Mouse (Mus musculus): ENCODE measurements around the gene Polr1c. TPM values are rescaled to one million over a fixed set of nuclear protein-coding genes. Genes with fewer than 3 reads are reported as not detected.

The Polr1c gene
- polyA plus RNA-seq (2014; fragmentation: Nextera tagmentation; extraction: Ambion mirVana): 100 and 113 TPM in 2 replicates

DNA sequence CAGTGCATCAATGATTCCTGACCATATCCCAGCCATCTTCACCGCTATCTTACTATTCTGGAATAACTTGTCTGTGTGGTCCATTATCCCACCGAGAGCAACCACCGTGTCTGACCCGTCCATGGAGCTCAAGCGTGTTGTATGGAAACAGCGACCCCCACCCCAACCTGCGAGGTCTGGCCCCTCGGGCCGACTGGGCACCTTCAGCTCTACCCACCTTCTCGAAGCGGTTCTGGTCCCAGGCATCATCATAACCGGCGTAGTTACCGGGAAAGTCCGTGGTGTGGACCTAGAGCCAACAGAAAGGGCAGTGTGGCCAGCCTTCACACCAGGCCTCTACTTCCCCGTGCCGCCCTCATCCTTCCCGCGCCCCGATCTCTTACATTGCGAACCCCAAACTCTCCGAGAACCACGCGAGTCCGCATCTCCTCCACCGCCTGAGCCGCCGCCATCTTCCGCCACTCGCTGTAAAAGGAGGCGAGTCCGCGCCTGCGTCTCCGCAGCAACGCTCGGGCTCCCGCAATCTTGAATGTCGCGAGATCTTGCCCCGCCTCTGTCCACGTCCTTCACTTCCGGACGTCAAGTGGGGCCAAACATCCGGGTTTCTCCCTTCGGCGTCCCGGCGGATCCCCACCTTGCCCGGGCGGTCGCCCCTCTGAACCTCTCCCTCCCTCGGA, at the start of gene Polr1c, which contains the start of gene Yipf3:
TSS of gene Polr1c (minus strand) at position 543 of the 677 bp plus-strand sequence.
TSS of gene Yipf3 (plus strand) at position 569 of the 677 bp plus-strand sequence.
- peak within 1 kb of the TSS; percentile 93 for H3K9ac ChIP-seq (ENCODE audit: low read depth, low read length)
- DNase-seq (ENCODE audit: low spot score): peak; percentile 96
- H3K4me3 ChIP-seq (ENCODE audit: low read depth, low read length): peak within 1 kb of the TSS; percentile 97
- H3K36me3 ChIP-seq (ENCODE audit: control insufficient read depth, insufficient read depth, low read length): peaks cover 26% of the 10 kb centered on the region
- H3K4me1 ChIP-seq (replicated peaks; ENCODE audit: control insufficient read depth, insufficient read depth, low read length): peaks cover 7% of the 10 kb centered on the region
- WGBS: under 1% methylated on average over 53 of the region's 53 CpGs
- no peaks in the 10 kb centered on the region for H3K27me3 ChIP-seq (ENCODE audit: control insufficient read depth, insufficient read depth, low read length)
- peak within 1 kb of the TSS; percentile 58 for H3K4me2 ChIP-seq (replicated peaks; ENCODE audit: low read depth, low read length)
- no peaks in the 10 kb centered on the region for H3K9me3 ChIP-seq (ENCODE audit: control insufficient read depth, low read length)
- ATAC-seq (ENCODE audit: low FRiP score): peak; percentile 90
- peak within 1 kb of the TSS; percentile 78 for H3K27ac ChIP-seq (ENCODE audit: low read depth, low read length)

DNA sequence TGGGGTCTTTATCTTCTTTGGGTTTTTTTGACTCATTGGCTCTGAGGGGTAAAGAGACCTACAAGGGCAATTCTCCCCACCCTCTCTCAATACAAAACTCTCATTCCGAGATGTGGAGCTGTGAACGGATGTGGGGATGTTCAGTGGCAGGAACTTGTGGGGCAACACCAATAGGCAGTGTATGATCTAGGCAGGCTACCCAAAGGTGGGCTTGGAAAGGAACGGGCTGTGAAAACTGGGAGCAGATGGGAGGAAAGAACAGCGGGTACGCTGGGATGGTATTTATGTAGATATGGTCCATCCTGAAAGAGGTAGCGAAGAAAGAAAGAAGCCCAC, 49.1 kb upstream of the Polr1c start:
- H3K27me3 ChIP-seq (ENCODE audit: control insufficient read depth, insufficient read depth, low read length): peaks cover 40% of the 10 kb centered on the region
- peak overlapping the region; percentile 60 for H3K4me3 ChIP-seq (ENCODE audit: low read depth, low read length)
- H3K9ac ChIP-seq (ENCODE audit: low read depth, low read length): peak overlapping the region; percentile 58; the same call in 1 of the 2 replicates
- no peak overlapping the region for H3K27ac ChIP-seq (ENCODE audit: low read depth, low read length)
- no peaks in the 10 kb centered on the region for H3K9me3 ChIP-seq (ENCODE audit: control insufficient read depth, low read length)
- H3K4me2 ChIP-seq (replicated peaks; ENCODE audit: low read depth, low read length): peak overlapping the region; percentile 100
- H3K4me1 ChIP-seq (replicated peaks; ENCODE audit: control insufficient read depth, insufficient read depth, low read length): peaks cover 12% of the 10 kb centered on the region; the same call in 1 of the 2 replicates
- ATAC-seq (ENCODE audit: low FRiP score) (no peak), DNase-seq (ENCODE audit: low spot score) (no peak)
- H3K36me3 ChIP-seq (ENCODE audit: control insufficient read depth, insufficient read depth, low read length): no peaks in the 10 kb centered on the region
- 9% methylated on average over 6 of the region's 6 CpGs for WGBS

DNA sequence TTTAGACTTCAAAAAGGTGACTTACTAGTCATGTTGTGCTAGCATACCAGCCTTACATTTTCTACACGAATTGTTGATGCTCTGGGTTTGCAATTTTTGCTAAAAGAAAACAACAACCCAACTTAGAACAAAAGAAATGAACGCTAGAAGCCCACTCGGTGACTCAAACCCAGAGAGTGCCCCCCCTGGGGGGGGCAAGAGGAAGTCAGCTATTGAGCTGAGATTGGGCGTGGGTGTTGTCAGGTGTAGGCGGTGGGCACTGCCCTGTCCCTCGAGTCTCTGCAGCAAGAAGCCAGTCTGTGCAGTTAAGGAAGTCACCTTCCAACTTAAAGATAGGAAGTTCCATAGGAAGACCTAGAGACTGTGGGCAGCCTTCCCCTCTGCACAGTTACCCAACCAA, 48.7 kb upstream of the Polr1c start:
- no peak for DNase-seq (ENCODE audit: low spot score)
- Histone ChIP-seq H3K9me3 (ENCODE audit: control insufficient read depth, low read length) (no peaks in the 10 kb centered on the region), H3K27ac (ENCODE audit: low read depth, low read length) (no peak overlapping the region), H3K4me2 (replicated peaks; ENCODE audit: low read depth, low read length) (no peak overlapping the region), H3K27me3 (ENCODE audit: control insufficient read depth, insufficient read depth, low read length) (peaks cover 40% of the 10 kb centered on the region), H3K4me3 (ENCODE audit: low read depth, low read length) (no peak overlapping the region), H3K36me3 (ENCODE audit: control insufficient read depth, insufficient read depth, low read length) (no peaks in the 10 kb centered on the region), H3K9ac (ENCODE audit: low read depth, low read length) (no peak overlapping the region), H3K4me1 (replicated peaks; ENCODE audit: control insufficient read depth, insufficient read depth, low read length) (peaks cover 12% of the 10 kb centered on the region; the same call in 1 of the 2 replicates)
- no peak for ATAC-seq (ENCODE audit: low FRiP score)
- 50% methylated on average over 6 of the region's 6 CpGs for WGBS

DNA sequence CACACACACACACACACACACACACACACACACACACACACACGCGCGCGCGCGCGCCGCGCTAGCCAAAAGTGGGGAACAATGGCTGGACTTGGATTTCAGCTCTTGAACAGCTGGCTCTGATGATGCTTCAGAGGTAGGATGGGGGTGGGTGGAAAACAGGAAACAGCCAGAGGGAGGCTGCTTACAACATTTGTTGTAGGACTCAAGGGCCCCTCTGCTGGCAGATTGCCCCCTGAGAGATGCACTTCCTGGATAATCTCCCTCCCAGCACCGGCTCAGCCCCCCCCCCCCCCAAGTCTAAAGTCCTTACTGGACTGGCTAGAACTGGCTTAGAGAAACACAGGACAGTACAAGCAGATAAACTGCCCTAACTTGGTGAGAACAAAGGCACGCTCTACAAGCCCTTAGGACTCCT, 39.8 kb upstream of the Polr1c start:
- H3K36me3 ChIP-seq (ENCODE audit: control insufficient read depth, insufficient read depth, low read length): no peaks in the 10 kb centered on the region
- ATAC-seq (ENCODE audit: low FRiP score) (no peak), DNase-seq (ENCODE audit: low spot score) (peak; percentile 18)
- H3K9ac ChIP-seq (ENCODE audit: low read depth, low read length): no peak overlapping the region
- no peaks in the 10 kb centered on the region for H3K27me3 ChIP-seq (ENCODE audit: control insufficient read depth, insufficient read depth, low read length)
- no peak overlapping the region for H3K4me3 ChIP-seq (ENCODE audit: low read depth, low read length)
- WGBS: 52% methylated on average over 11 of the region's 11 CpGs
- no peak overlapping the region for H3K4me2 ChIP-seq (replicated peaks; ENCODE audit: low read depth, low read length)
- no peaks in the 10 kb centered on the region for H3K4me1 ChIP-seq (replicated peaks; ENCODE audit: control insufficient read depth, insufficient read depth, low read length)
- no peak overlapping the region for H3K27ac ChIP-seq (ENCODE audit: low read depth, low read length)
- H3K9me3 ChIP-seq (ENCODE audit: control insufficient read depth, low read length): no peaks in the 10 kb centered on the region

DNA sequence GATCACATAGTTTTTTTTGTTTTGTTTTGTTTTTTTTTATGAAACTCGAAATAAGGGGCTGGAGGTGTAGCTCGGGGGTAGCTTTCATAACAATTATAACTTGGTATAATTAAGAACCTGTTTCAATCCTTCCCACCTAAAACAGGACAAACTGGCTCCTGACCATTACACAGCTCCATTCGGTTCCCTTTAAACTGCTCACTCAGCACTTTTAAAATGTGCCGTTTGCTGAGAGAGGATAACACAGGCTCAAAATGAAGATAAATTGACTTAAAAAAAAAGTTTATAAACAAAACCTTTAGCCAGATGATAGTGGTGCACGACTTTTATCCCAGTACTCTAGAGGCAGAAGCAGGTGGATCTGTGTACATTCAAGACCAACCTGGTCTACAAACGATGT, 37.6 kb upstream of the Polr1c start:
- no peak overlapping the region for H3K4me3 ChIP-seq (ENCODE audit: low read depth, low read length)

DNA sequence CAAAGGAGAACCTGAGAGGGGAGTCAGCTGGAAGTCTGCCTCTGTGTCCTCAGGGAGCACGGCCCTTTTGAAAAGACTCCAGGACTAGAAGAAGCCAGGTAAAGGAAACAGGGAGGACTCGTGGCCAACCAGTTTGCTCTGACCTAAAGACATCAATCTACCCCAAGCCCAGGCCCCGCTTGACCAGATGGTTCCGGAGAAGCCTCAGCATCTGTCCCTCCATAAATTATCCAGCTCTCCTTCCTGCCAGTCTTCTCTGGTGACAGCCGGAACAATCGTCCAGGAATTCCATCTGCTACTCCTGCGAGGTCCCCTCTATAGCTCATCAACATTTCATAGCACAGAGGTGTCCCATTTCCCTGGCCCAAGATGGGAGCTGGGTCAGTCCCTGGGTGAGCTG, 36.8 kb upstream of the Polr1c start:
- DNase-seq (ENCODE audit: low spot score) (peak; percentile 16), ATAC-seq (ENCODE audit: low FRiP score) (no peak)
- Histone ChIP-seq H3K27ac (ENCODE audit: low read depth, low read length) (no peak overlapping the region), H3K9ac (ENCODE audit: low read depth, low read length) (no peak overlapping the region), H3K27me3 (ENCODE audit: control insufficient read depth, insufficient read depth, low read length) (no peaks in the 10 kb centered on the region), H3K4me3 (ENCODE audit: low read depth, low read length) (no peak overlapping the region), H3K9me3 (ENCODE audit: control insufficient read depth, low read length) (no peaks in the 10 kb centered on the region), H3K4me2 (replicated peaks; ENCODE audit: low read depth, low read length) (no peak overlapping the region), H3K4me1 (replicated peaks; ENCODE audit: control insufficient read depth, insufficient read depth, low read length) (0 out of 2 replicates have a peak, but pooled peaks cover 2% of the 10 kb centered on the region), H3K36me3 (ENCODE audit: control insufficient read depth, insufficient read depth, low read length) (no peaks in the 10 kb centered on the region)
- 41% methylated on average over 7 of the region's 7 CpGs for WGBS

More for the DNA sequence above, 37.6 kb upstream of the Polr1c start:
- H3K9me3 ChIP-seq (ENCODE audit: control insufficient read depth, low read length): no peaks in the 10 kb centered on the region
- H3K9ac ChIP-seq (ENCODE audit: low read depth, low read length): no peak overlapping the region
- WGBS: 77% methylated on average over 6 of the region's 6 CpGs
- 0 out of 2 replicates have a peak, but pooled peaks cover 2% of the 10 kb centered on the region for H3K4me1 ChIP-seq (replicated peaks; ENCODE audit: control insufficient read depth, insufficient read depth, low read length)
- no peak for DNase-seq (ENCODE audit: low spot score)
- ATAC-seq (ENCODE audit: low FRiP score): no peak
- no peaks in the 10 kb centered on the region for H3K27me3 ChIP-seq (ENCODE audit: control insufficient read depth, insufficient read depth, low read length)
- no peaks in the 10 kb centered on the region for H3K36me3 ChIP-seq (ENCODE audit: control insufficient read depth, insufficient read depth, low read length)
- no peak overlapping the region for H3K4me2 ChIP-seq (replicated peaks; ENCODE audit: low read depth, low read length)
- H3K27ac ChIP-seq (ENCODE audit: low read depth, low read length): no peak overlapping the region

DNA sequence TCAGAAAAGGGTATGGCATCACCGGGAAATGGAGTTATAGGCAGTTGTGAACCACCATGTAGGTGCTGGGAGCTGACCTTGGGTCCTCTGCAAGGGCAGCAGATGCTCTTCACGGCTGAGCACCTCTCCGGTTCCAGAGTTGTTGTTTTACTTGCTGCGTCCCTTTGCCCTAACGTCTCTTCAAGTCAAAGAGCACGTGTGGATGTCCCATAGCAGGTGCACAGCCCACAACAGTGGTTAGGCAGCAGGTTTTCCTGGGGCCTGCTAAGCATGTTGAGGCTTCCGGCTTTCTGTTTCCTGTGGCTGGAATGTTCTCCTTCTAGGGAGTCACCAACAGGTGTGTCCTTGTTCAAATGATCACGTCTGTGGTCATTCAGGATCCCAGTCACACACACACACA, 36.1 kb upstream of the Polr1c start:
- H3K4me2 ChIP-seq (replicated peaks; ENCODE audit: low read depth, low read length): no peak overlapping the region
- no peaks in the 10 kb centered on the region for H3K9me3 ChIP-seq (ENCODE audit: control insufficient read depth, low read length)
- H3K27ac ChIP-seq (ENCODE audit: low read depth, low read length): no peak overlapping the region
- no peak overlapping the region for H3K9ac ChIP-seq (ENCODE audit: low read depth, low read length)
- no peak overlapping the region for H3K4me3 ChIP-seq (ENCODE audit: low read depth, low read length)
- H3K27me3 ChIP-seq (ENCODE audit: control insufficient read depth, insufficient read depth, low read length): no peaks in the 10 kb centered on the region
- H3K4me1 ChIP-seq (replicated peaks; ENCODE audit: control insufficient read depth, insufficient read depth, low read length): 0 out of 2 replicates have a peak, but pooled peaks cover 2% of the 10 kb centered on the region
- no peaks in the 10 kb centered on the region for H3K36me3 ChIP-seq (ENCODE audit: control insufficient read depth, insufficient read depth, low read length)
- ATAC-seq (ENCODE audit: low FRiP score) (no peak), DNase-seq (ENCODE audit: low spot score) (no peak)
- 83% methylated on average over 8 of the region's 8 CpGs for WGBS

DNA sequence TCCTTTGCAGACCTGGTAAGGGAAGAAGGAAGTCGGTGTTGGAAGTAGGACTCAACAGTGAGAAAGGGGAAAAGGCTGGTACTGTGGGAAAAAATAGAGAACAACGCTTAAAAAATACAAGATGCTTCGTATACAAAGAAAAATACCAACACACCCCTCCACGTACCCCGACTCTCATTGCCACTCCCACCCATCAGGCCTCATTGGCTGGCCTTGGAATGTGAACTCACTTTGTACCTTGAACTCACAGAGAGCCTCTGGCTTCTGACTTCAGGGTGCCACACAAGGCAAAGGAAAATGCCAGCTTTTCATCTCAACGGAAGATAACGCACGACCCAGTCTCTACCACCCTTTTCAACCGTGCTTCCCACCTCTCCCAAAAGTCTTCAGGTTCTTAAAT, 35.3 kb upstream of the Polr1c start:
- WGBS: 25% methylated on average over 9 of the region's 9 CpGs
- Histone ChIP-seq H3K4me3 (ENCODE audit: low read depth, low read length) (peak overlapping the region; percentile 79), H3K4me2 (replicated peaks; ENCODE audit: low read depth, low read length) (peak overlapping the region; percentile 93), H3K9me3 (ENCODE audit: control insufficient read depth, low read length) (no peaks in the 10 kb centered on the region), H3K36me3 (ENCODE audit: control insufficient read depth, insufficient read depth, low read length) (no peaks in the 10 kb centered on the region), H3K4me1 (replicated peaks; ENCODE audit: control insufficient read depth, insufficient read depth, low read length) (0 out of 2 replicates have a peak, but pooled peaks cover 2% of the 10 kb centered on the region), H3K27me3 (ENCODE audit: control insufficient read depth, insufficient read depth, low read length) (no peaks in the 10 kb centered on the region), H3K27ac (ENCODE audit: low read depth, low read length) (no peak overlapping the region), H3K9ac (ENCODE audit: low read depth, low read length) (0 out of 2 replicates have a peak overlapping the region, but pooled peaks have one; percentile 11)
- ATAC-seq (ENCODE audit: low FRiP score): peak; percentile 69
- DNase-seq (ENCODE audit: low spot score): no peak

All from hindbrain, embryonic 11.5 days (tissue).